Mouse (Mus musculus) adrenal gland, adult 18-20 months (tissue): ENCODE results near the gene Gabrr3. TPM values are rescaled to one million over a fixed set of nuclear protein-coding genes. Genes with fewer than 3 reads are reported as not detected.

Source experiments
- DNase-seq, 2 experiments: peaks; one replicate each; pipeline ENCODE4 v3.0.0; 2021 to 2022; ENCODE audit warnings: low spot score in 2 of 2
- total RNA-seq, 2 experiments: library from RNA; stranded (reverse); gene quantifications; 1 replicate in 1 of 2; 2 replicates in 1 of 2; pipeline ENCODE4 v1.2.3; 2021

Gabrr3 gene
- total RNA-seq, 2 experiments from 2014 or later = not detected

GRCm38 (mm10) chr16:59469846-59470245 lies 62.7 kb downstream of the Gabrr3 start:
- no peak for DNase-seq

GRCm38 (mm10) chr16:59471637-59472278 lies 64.6 kb downstream of the Gabrr3 start, which contains the start of gene Riox2:
Gene Riox2 (plus strand): TSS chr16:59471775.
- DNase-seq = peak; percentile 86 to 87

- DNase-seq = no peak
Observed at GRCm38 (mm10) chr16:59472546-59472945, 65.4 kb downstream of the Gabrr3 start.

DNA sequence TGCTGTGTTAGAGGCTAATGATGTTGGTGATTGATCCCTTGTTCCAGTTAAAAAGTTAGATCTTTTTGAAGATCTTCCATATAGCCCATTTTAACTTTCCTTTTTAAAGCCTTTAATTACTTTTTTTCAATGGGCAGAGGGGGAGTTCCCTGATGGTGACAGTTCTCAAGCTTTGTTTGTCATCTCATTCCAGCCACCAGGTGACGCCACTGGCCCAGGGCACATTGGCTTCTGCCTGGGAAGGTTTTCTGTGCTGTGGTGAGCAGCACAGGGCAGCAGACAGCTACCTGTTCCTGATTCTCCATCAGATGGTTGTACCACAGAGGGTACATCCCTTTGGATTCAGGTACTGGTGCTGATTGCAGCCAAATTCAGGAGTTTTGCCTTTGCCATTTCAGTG lies 67.7 kb downstream of the Gabrr3 start:
- DNase-seq = peak; percentile 57 to 67

DNA sequence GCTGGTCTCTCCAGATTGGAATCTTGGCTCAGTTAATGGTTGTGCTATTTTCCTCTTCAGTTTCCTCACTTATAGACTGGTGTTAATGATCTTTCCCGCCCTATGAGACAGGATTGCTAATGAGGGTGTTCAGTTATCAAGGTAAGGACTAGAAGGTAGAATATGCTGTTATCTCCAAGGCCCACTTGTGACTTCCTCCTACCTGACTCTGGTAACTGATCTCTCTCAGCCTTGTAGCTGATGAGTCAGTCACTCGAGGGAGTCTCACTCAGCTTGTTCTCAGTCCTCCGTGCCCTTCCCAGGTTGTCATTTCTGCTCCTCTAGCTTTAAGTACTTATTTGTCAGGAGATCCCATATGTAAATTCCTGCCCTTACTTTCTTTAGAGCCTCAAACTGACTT lies 70.8 kb downstream of the Gabrr3 start:
- no peak for DNase-seq

GRCm38 (mm10) chr16:59487239-59487638 lies 80.1 kb downstream of the Gabrr3 start:
- no peak for DNase-seq

GRCm38 (mm10) chr16:59487975-59488548 lies 80.9 kb downstream of the Gabrr3 start:
- DNase-seq = no peak

- peak in 1 of 2 experiments; percentile 23 for DNase-seq
Observed at GRCm38 (mm10) chr16:59493199-59493598, 86.1 kb downstream of the Gabrr3 start.

DNA sequence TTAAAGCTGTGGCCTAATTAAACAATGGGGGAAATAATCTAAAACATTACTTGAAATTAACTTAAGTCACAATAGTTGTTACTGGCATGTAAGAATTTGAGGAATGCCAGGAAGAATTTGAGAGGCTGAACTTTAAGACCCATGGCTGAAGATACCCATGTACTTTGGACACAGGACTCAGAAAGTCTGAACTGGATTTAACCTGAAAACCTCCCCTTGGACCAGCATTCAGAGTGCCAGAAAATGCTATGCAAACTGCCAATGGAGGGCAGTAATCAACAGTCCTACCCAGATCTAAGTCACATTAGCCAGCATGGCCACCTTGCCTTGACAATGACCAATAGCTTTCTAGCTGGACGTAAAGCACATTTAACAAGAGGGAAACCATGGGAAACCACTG lies 90.8 kb downstream of the Gabrr3 start:
- DNase-seq = no peak

DNA sequence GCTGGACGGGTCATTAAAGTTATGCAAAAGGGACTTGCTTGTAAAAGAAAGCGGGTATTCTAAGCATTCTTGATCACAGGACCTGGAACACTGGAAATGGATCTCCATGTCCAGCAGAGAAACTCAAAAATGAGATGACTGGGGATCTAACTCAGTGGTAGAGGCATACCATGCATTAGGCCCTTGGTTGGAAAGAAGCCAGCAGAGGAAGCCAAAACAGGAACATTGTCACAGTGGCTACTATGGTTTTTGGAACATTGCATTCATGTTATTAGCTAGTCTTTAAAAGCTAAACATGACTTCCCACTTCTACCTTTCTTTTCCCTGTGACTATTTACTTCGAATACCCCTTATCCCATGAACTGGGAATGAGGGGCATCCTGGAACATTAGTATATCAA lies 92.0 kb downstream of the Gabrr3 start:
- DNase-seq = no peak

GRCm38 (mm10) chr16:59509830-59510229 lies 102.7 kb downstream of the Gabrr3 start:
- no peak for DNase-seq

Other genes with a start within 250 kb of the Gabrr3 start
- gene Olfr196, start 236.9 kb upstream of the Gabrr3 start, total RNA-seq = not detected
- gene Olfr198, start 203.8 kb upstream of the Gabrr3 start, total RNA-seq = not detected
- not detected for gene Olfr199, start 187.6 kb upstream of the Gabrr3 start, total RNA-seq
- gene Olfr201, start 134.7 kb upstream of the Gabrr3 start, total RNA-seq = not detected
- not detected for gene Olfr202, start 120.5 kb upstream of the Gabrr3 start, total RNA-seq
- not detected for gene Olfr203, start 108.5 kb upstream of the Gabrr3 start, total RNA-seq
- gene Olfr204, start 89.1 kb upstream of the Gabrr3 start, total RNA-seq = not detected
- gene Olfr205, start 76.2 kb upstream of the Gabrr3 start, total RNA-seq = not detected
- not detected for gene Olfr206, start 58.1 kb upstream of the Gabrr3 start, total RNA-seq
- gene Olfr209, start 43.3 kb upstream of the Gabrr3 start, total RNA-seq = not detected
- gene Riox2, start 64.4 kb downstream of the Gabrr3 start, total RNA-seq = 10 to 100 TPM; 20.5 to 20.8 TPM
- 10 to 100 TPM; 16.4 to 16.5 TPM for gene Crybg3, start 193.6 kb downstream of the Gabrr3 start, total RNA-seq
- gene Arl6, start 232.1 kb downstream of the Gabrr3 start, total RNA-seq = 10 to 100 TPM in 1 of 2 experiments, 1 to 10 TPM in 1; 7.6 to 10.4 TPM